Mouse (Mus musculus) left cerebral cortex, postnatal 36 days (tissue): Measurements from ENCODE around the gene Dap3. TPM values are rescaled to one million over a fixed set of nuclear protein-coding genes. Genes with fewer than 3 reads are reported as not detected.
"Not testable (repeated sequence)": the region's sequence is repeated elsewhere in the genome, so short reads cannot be mapped to it uniquely, and the experiment has no call there.

ENCODE experiments used
- DNase-seq, 2 experiments: peaks; one replicate each; pipeline ENCODE4 v3.0.0; 2021 to 2022; ENCODE audit warnings: low spot score in 2 of 2, mixed read lengths in 1 of 2
- intact Hi-C: fragments of 180-260 bp; cut with DNase I; formaldehyde crosslinking; loops from one replicate; pipeline ENCODE4 v1.15.1; 2025
- total RNA-seq, 2 experiments: library from RNA; stranded (reverse); gene quantifications; 2 replicates each; pipeline ENCODE4 v1.2.3; 2021

The Dap3 gene
- total RNA-seq = 100 to 1,000 TPM in 1 of 2 experiments, 10 to 100 TPM in 1; 97.8 to 107 TPM

- peak; percentile 79 to 82 for DNase-seq
- intact Hi-C loops = no loop called here
These were observed at the start of gene Dap3, which contains the start of gene Ash1l for GRCm38 (mm10) chr3:88950576-88951326. Dap3 (minus strand) TSS chr3:88951181. Ash1l (plus strand) TSS chr3:88950622.

GRCm38 (mm10) chr3:88992793-88993192 lies 41.8 kb upstream of the Dap3 start:
- intact Hi-C loops = no loop called here
- DNase-seq = no peak

GRCm38 (mm10) chr3:88983921-88984381 lies 33.0 kb upstream of the Dap3 start:
- no peak for DNase-seq
- intact Hi-C loops = no loop called here

GRCm38 (mm10) chr3:88981206-88982010 lies 30.4 kb upstream of the Dap3 start:
- no peak for DNase-seq
- intact Hi-C loops = no loop called here

GRCm38 (mm10) chr3:88975012-88975411 lies 24.0 kb upstream of the Dap3 start:
- intact Hi-C loops = no loop called here
- DNase-seq = no peak

GRCm38 (mm10) chr3:88963211-88963610 lies 12.2 kb upstream of the Dap3 start:
- DNase-seq, intact Hi-C loops: not testable (repeated sequence)

- intact Hi-C loops = no loop called here
- DNase-seq = no peak
These were observed 2.8 kb upstream of the Dap3 start for GRCm38 (mm10) chr3:88953736-88954135.

GRCm38 (mm10) chr3:88953246-88953645 lies 2.3 kb upstream of the Dap3 start:
- intact Hi-C loops = no loop called here
- DNase-seq = no peak

- DNase-seq = no peak
- intact Hi-C loops = no loop called here
These were observed 383 bp upstream of the Dap3 start for GRCm38 (mm10) chr3:88951327-88951800.

- intact Hi-C loops = loop anchor here (5.0 kb wide), 1 partner anchor 212 kb away; the partner anchor contains the start of genes Clk2 and Hcn3
- DNase-seq = peak; percentile 85 to 86
These were observed 1.0 kb downstream of the Dap3 start for GRCm38 (mm10) chr3:88949786-88950575.

GRCm38 (mm10) chr3:88944109-88944508 lies 6.9 kb downstream of the Dap3 start:
- intact Hi-C loops = loop anchor here (5.0 kb wide), 1 partner anchor 83 kb away; no protein-coding TSS in a partner anchor
- DNase-seq = no peak

GRCm38 (mm10) chr3:88942316-88942880 lies 8.6 kb downstream of the Dap3 start:
- no peak for DNase-seq
- intact Hi-C loops = loop anchor here (5.0 kb wide), 1 partner anchor 85 kb away; no protein-coding TSS in a partner anchor

- DNase-seq = no peak
- intact Hi-C loops = loop anchor here (5.0 kb wide), 1 partner anchor 88 kb away; no protein-coding TSS in a partner anchor
These were observed 11.2 kb downstream of the Dap3 start for GRCm38 (mm10) chr3:88939749-88940148.

- intact Hi-C loops = no loop called here
These were observed 11.9 kb downstream of the Dap3 start for GRCm38 (mm10) chr3:88939071-88939470.

GRCm38 (mm10) chr3:88929501-88929900 lies 21.5 kb downstream of the Dap3 start:
- intact Hi-C loops = no loop called here
- DNase-seq = no peak

More at GRCm38 (mm10) chr3:88939071-88939470, 11.9 kb downstream of the Dap3 start:
- DNase-seq = no peak

- no peak for DNase-seq
- intact Hi-C loops = no loop called here
These were observed 25.3 kb downstream of the Dap3 start for GRCm38 (mm10) chr3:88925651-88926050.

GRCm38 (mm10) chr3:88923989-88924591 lies 26.9 kb downstream of the Dap3 start:
- DNase-seq = no peak
- intact Hi-C loops = no loop called here

- no peak for DNase-seq
- intact Hi-C loops = no loop called here
These were observed 29.6 kb downstream of the Dap3 start for GRCm38 (mm10) chr3:88921411-88921810.

- intact Hi-C loops = no loop called here
These were observed 32.0 kb downstream of the Dap3 start for GRCm38 (mm10) chr3:88918981-88919380.

More at GRCm38 (mm10) chr3:88918981-88919380, 32.0 kb downstream of the Dap3 start:
- DNase-seq = no peak
